Mouse (Mus musculus) heart, embryonic 15.5 days (tissue): ENCODE data around the gene Psmd3. TPM values are rescaled to one million over a fixed set of nuclear protein-coding genes. Genes with fewer than 3 reads are reported as not detected.

Experiments
- ATAC-seq: fragments of 200-750 bp; cut with Nextera tagmentation; replicated peaks from 2 replicates; pipeline ENCODE4 v1.8.0; 2017; ENCODE audit warnings: low read depth, moderate TSS enrichment; ENCODE audit not compliant: insufficient number of reproducible peaks, insufficient read depth, low FRiP score
- H3K27ac ChIP-seq: fragments of 300-500 bp; sonication (generic); 2 replicates; pipeline ENCODE4 v1.5.1; 2015; ENCODE audit warnings: mild to moderate bottlenecking, inconsistent platforms
- H3K27me3 ChIP-seq: fragments of 300-500 bp; sonication (generic); 2 replicates; pipeline ENCODE4 v1.6.1; 2015; ENCODE audit warnings: inconsistent platforms
- H3K36me3 ChIP-seq: fragments of 300-500 bp; sonication (generic); 2 replicates; pipeline ENCODE4 v1.6.1; 2015; ENCODE audit warnings: mild to moderate bottlenecking, inconsistent platforms
- H3K4me1 ChIP-seq: fragments of 300-500 bp; sonication (generic); replicated peaks from 2 replicates; pipeline ENCODE4 v1.6.1; 2015; ENCODE audit warnings: inconsistent platforms
- H3K4me2 ChIP-seq: fragments of 300-500 bp; sonication (generic); 2 replicates; pipeline ENCODE4 v1.6.1; 2015; ENCODE audit warnings: inconsistent platforms, mild to moderate bottlenecking, moderate library complexity
- H3K4me3 ChIP-seq: fragments of 300-500 bp; sonication (generic); 2 replicates; pipeline ENCODE4 v1.5.1; 2015; ENCODE audit warnings: mild to moderate bottlenecking, inconsistent platforms
- H3K9ac ChIP-seq: fragments of 300-500 bp; sonication (generic); 2 replicates; pipeline ENCODE4 v1.6.1; 2015; ENCODE audit warnings: mild to moderate bottlenecking, inconsistent platforms
- H3K9me3 ChIP-seq: fragments of 300-500 bp; sonication (generic); replicated peaks from 2 replicates; pipeline ENCODE4 v1.6.1; 2016; ENCODE audit warnings: inconsistent platforms
- WGBS: fragments of 180-500 bp; shearing (Covaris S2); methylation state at CpG from one replicate; pipeline ENCODE4 v1.1.7; 2015; ENCODE audit warnings: mixed read lengths; 5-methylcytosine and 5-hydroxymethylcytosine counted together
- polyA plus RNA-seq: library from polyadenylated mRNA; unstranded; fragments of >200 nt; fragmentation: Nextera tagmentation; extraction: Ambion mirVana; gene quantifications from 2 replicates; pipeline ENCODE4 v1.2.1, GENCODE M21; 2015

The Psmd3 gene
- polyA plus RNA-seq, 1 experiment from 2014 or later, result 141 TPM

DNA sequence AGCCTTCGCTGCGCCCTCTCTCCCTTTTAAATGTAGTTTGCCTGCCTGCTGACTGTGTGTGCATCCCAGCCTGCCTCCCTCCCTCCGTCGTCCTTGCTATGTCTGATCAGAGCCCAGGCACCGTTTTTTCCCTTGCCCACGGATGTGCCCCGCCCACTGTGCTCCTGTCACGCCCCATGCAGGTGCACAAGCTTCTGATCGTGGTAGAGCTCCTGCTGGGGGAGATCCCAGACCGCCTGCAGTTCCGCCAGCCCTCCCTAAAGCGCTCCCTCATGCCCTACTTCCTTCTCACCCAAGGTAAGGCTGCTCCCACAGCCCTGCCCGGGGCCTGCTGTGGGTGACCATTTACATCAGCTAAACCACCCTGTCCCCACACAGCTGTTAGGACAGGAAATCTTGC, 10.8 kb downstream of the Psmd3 start:
- Histone ChIP-seq H3K9me3 (no peaks in the 10 kb centered on the region), H3K27me3 (no peaks in the 10 kb centered on the region), H3K4me2 (no peak overlapping the region), H3K36me3 (peaks cover 70% of the 10 kb centered on the region), H3K27ac (no peak overlapping the region), H3K4me3 (no peak overlapping the region), H3K4me1 (peaks cover 15% of the 10 kb centered on the region), H3K9ac (no peak overlapping the region)
- 74% methylated on average over 13 of the region's 13 CpGs for WGBS
- no peak for ATAC-seq

DNA sequence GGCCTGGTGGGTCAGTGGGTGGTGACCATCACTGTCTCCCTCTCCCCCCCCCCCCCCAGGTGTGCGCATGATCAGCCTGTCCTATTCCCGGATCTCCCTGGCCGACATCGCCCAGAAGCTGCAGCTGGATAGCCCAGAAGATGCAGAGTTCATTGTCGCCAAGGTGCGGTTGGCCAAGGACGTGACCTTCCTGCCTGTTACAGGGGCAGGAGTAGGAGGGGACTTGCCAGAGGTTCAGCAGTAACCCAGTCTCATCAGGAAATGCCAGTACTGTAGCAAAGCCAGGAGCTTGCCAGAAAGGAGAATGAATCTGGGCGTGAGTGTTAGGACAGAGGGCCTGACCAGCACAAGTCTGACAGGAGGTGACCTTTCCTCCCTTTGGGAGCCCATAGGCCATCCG, 11.4 kb downstream of the Psmd3 start:
- Histone ChIP-seq H3K4me3 (no peak overlapping the region), H3K27me3 (no peaks in the 10 kb centered on the region), H3K27ac (no peak overlapping the region), H3K36me3 (peaks cover 67% of the 10 kb centered on the region), H3K9ac (no peak overlapping the region), H3K9me3 (no peaks in the 10 kb centered on the region), H3K4me1 (peaks cover 15% of the 10 kb centered on the region), H3K4me2 (no peak overlapping the region)
- ATAC-seq, result no peak
- 82% methylated on average over 9 of the region's 9 CpGs for WGBS

DNA sequence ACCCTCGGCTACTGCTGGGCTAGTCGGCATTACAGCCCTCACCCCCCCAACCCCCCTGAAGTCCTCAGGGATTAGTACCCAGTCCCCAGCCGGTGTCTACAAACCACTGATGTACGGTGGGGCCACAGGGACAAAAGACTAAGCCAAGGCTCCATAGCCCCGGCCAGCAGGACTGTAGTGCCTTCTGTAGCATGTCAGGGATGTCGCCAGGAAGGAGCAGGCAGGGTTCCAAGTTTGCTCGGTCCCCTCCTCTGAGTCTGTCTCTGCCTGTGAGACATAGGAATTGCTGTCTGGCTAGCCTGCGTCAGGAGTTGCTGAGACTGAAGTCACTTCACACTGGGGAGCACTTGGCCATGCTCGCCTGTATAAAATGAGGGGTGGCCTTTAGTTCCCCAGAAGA, 11.9 kb downstream of the Psmd3 start:
- Histone ChIP-seq H3K9me3 (no peaks in the 10 kb centered on the region), H3K36me3 (peaks cover 64% of the 10 kb centered on the region), H3K27me3 (no peaks in the 10 kb centered on the region), H3K4me1 (peaks cover 15% of the 10 kb centered on the region), H3K27ac (no peak overlapping the region), H3K4me3 (no peak overlapping the region), H3K9ac (no peak overlapping the region), H3K4me2 (no peak overlapping the region)
- WGBS, result 67% methylated on average over 9 of the region's 9 CpGs
- no peak for ATAC-seq

DNA sequence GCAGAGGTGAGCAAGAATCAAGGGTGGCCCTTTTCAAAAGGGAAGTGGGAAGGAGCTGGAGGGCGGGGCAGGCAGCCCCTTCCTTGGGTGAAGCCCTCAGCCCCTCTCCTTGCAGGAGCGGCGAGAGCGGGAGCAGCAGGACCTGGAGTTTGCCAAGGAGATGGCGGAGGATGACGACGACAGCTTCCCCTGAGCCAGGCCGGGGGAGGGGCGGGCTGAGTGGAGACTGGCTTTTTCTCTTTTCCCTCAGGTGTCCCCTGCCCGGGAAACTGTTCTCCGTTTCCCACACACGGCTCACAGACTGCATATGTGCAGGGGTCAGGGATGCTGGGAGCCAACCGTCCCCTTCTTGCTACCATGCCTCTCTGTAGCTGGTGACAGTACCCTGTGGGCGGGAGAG, 13.1 kb downstream of the Psmd3 start:
- peaks cover 19% of the 10 kb centered on the region for H3K4me1 ChIP-seq
- H3K27ac ChIP-seq, result no peak overlapping the region
- ATAC-seq, result no peak
- no peak overlapping the region for H3K4me2 ChIP-seq
- no peak overlapping the region for H3K4me3 ChIP-seq
- H3K36me3 ChIP-seq, result peaks cover 53% of the 10 kb centered on the region
- 0 out of 2 replicates have a peak, but pooled peaks cover 3% of the 10 kb centered on the region for H3K27me3 ChIP-seq
- no peaks in the 10 kb centered on the region for H3K9me3 ChIP-seq
- WGBS, result 70% methylated on average over 14 of the region's 14 CpGs
- no peak overlapping the region for H3K9ac ChIP-seq

DNA sequence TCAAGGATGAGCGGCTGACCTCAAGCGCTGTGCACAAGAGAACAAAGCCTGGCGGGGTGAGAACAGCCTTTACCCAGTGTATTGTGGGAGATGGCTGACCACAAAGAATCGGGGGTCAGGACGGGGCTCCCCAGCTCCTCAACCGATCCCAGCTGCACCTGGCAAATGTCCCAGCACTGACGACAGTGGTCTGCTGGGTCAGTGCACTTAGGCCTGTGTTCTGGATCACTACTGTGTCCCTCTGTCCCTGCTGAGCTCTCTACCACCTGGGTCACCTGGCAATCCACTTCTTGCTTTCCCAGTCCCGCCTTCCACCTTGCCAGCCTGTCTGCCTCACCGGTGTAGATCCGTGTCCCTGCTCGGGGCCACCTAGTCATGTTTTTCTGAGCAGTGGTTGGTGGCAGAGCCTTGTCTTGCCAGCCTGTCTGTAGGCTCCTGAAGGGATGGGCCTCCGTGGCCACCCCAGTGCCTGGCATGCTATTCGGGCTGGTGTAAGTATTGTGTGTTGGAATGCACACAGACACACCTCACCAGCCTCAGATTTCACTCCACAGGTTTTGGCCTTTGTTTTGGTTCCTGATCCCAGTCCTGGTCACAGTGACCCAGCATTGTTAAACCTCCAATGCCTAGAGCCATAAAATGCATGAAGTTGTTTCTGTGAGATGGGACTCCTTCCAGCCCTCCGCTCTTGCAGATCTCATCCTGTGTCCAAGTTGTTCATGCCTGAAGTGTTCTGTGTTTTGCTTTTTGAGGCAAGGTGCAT, 14.3 kb downstream of the Psmd3 start:
- no peak overlapping the region for H3K4me3 ChIP-seq
- H3K4me2 ChIP-seq, result no peak overlapping the region
- 0 out of 2 replicates have a peak, but pooled peaks cover 3% of the 10 kb centered on the region for H3K27me3 ChIP-seq
- peaks cover 40% of the 10 kb centered on the region for H3K36me3 ChIP-seq
- no peak overlapping the region for H3K9ac ChIP-seq
- peaks cover 25% of the 10 kb centered on the region for H3K4me1 ChIP-seq
- H3K27ac ChIP-seq, result peak overlapping the region; percentile 2; the same call in 1 of the 2 replicates
- ATAC-seq, result no peak
- WGBS, result 82% methylated on average over 14 of the region's 14 CpGs
- no peaks in the 10 kb centered on the region for H3K9me3 ChIP-seq

DNA sequence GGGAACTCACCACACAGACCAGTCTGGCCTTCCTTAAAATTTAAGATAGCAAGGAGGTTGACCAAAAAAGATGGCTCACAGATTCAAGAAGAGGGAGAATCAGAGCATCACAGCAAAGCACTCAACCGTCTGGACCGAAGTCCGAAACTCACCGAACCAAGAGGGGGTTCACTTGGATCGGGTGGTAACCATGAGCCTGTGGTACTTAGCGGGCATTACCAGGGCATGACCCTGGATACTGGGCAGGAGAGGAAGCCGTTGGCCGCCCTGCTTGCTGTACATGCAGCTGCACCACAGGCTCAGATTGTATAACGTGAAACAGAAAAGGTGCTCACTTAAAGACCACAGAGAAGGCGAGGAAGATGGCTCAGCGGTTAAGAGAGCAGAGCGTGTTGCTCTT, 14.9 kb downstream of the Psmd3 start:
- Histone ChIP-seq H3K36me3 (peaks cover 34% of the 10 kb centered on the region), H3K4me1 (peaks cover 25% of the 10 kb centered on the region), H3K9ac (no peak overlapping the region), H3K27me3 (0 out of 2 replicates have a peak, but pooled peaks cover 3% of the 10 kb centered on the region), H3K4me2 (no peak overlapping the region), H3K9me3 (no peaks in the 10 kb centered on the region), H3K4me3 (no peak overlapping the region), H3K27ac (no peak overlapping the region)
- WGBS, result 86% methylated on average over 12 of the region's 12 CpGs
- ATAC-seq, result no peak

DNA sequence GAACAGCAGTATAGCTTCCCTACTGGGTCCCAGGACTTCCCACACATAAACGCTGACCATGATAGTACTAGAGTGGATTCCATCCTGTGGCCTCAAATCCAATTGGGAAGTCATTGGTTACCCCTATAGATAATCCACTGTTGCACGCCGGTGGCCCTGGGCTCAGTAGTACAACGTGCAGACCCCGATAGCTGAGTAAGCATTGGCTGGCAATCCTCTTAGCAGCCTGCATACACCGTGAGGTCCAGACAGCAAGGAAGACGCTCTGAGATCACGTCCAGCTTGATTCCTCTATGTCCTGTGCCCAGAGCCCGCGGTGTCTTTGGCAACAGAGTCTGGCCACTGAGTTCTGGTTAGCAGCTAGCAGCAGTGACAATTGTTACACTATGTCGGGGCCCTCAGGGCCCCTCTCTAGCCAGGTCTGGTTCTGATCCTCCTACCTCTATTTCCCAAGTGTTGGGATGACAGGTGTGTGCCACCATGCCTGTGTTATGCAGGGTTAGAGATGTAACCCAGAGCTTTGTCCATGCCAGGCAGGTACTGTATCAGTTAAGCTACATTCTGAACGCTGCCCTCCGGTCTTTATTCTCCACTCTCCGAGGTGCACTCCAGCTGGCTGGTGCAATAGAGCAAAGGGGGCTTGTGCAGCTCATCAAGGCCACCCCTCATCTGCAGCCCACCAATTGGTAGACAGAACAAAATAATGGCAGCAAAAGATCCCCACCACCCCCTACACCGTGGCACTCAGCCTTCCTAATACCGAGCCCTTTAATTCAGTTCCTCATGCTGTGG, 16.7 kb downstream of the Psmd3 start:
- no peaks in the 10 kb centered on the region for H3K9me3 ChIP-seq
- no peak overlapping the region for H3K4me2 ChIP-seq
- H3K4me3 ChIP-seq, result no peak overlapping the region
- H3K4me1 ChIP-seq, result peaks cover 21% of the 10 kb centered on the region
- H3K27me3 ChIP-seq, result 0 out of 2 replicates have a peak, but pooled peaks cover 3% of the 10 kb centered on the region
- 80% methylated on average over 16 of the region's 16 CpGs for WGBS
- H3K9ac ChIP-seq, result no peak overlapping the region
- no peak for ATAC-seq
- H3K36me3 ChIP-seq, result peaks cover 16% of the 10 kb centered on the region
- H3K27ac ChIP-seq, result no peak overlapping the region

DNA sequence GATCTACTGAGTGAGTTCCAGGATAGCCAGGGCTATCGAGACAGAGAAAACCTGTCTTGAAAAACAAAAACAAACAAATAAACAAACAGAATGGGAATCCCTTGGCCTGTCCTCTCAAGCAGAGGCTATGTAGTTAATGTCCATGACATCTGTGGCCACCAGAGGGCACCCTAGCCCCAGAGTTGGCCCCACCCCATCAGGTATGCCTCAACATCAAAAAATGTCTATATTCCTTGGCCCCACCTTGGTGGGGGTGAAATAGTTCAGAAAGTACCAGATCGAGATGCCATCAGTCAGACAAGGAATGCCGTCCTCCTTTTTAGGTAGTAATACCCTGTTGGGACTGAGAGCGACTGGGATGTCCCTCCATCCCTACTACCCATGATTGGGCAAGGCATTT, 17.6 kb downstream of the Psmd3 start:
- peaks cover 19% of the 10 kb centered on the region for H3K4me1 ChIP-seq
- no peak for ATAC-seq
- 24% methylated on average over 4 of the region's 4 CpGs for WGBS
- H3K27ac ChIP-seq, result no peak overlapping the region
- no peak overlapping the region for H3K4me2 ChIP-seq
- H3K9ac ChIP-seq, result no peak overlapping the region
- H3K4me3 ChIP-seq, result no peak overlapping the region
- no peaks in the 10 kb centered on the region for H3K9me3 ChIP-seq
- H3K27me3 ChIP-seq, result 0 out of 2 replicates have a peak, but pooled peaks cover 3% of the 10 kb centered on the region
- H3K36me3 ChIP-seq, result peaks cover 8% of the 10 kb centered on the region

DNA sequence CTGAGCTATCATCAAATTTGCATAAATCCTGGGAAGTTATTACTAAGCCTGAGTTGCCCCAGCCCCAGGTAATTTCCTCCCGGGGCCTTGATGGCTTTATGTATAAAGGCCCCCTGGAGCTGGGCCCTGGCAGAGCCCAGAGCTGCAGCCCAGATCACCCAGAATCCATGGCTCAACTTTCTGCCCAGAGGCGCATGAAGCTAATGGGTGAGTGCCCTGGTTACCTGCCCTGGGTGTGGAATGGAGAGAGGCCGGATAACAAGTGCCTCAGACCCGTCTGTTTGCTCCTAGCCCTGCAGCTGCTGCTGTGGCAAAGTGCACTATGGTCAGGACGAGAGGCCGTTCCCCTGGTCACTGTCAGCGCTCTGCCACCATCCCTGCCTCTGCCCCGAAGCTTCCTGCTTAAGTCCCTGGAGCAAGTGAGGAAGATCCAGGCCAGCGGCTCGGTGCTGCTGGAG, 18.9 kb downstream of the Psmd3 start, which contains the start of gene Csf3:
Gene Csf3 (plus strand): TSS at position 51 of the 458 bp plus-strand sequence.
- 50% methylated on average over 10 of the region's 10 CpGs for WGBS
- peaks cover 5% of the 10 kb centered on the region for H3K36me3 ChIP-seq
- no peak within 1 kb of the TSS for H3K27ac ChIP-seq

DNA sequence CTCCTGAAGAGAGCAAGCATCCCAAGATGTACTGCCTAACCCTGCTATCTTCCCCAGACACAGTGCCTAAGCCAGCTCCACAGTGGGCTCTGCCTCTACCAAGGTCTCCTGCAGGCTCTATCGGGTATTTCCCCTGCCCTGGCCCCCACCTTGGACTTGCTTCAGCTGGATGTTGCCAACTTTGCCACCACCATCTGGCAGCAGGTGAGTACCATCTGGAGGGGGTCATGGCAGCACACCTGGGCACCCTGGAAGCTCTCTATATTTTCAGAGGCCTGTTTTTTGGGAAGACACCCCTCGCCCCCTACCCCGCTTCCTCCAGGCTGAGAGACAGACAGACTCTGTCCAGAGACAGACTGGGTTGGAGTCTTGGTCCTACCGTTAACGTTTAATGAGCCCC, 20.0 kb downstream of the Psmd3 start:
- Histone ChIP-seq H3K27ac (no peak overlapping the region), H3K9me3 (no peaks in the 10 kb centered on the region), H3K9ac (no peak overlapping the region), H3K4me3 (no peak overlapping the region), H3K4me2 (no peak overlapping the region), H3K36me3 (peaks cover 12% of the 10 kb centered on the region), H3K4me1 (peaks cover 15% of the 10 kb centered on the region), H3K27me3 (0 out of 2 replicates have a peak, but pooled peaks cover 3% of the 10 kb centered on the region)
- 59% methylated on average over 5 of the region's 5 CpGs for WGBS
- no peak for ATAC-seq

More for the DNA sequence above, 18.9 kb downstream of the Psmd3 start, which contains the start of gene Csf3:
- 0 out of 2 replicates have a peak within 1 kb of the TSS, but pooled peaks have one; percentile 1 for H3K9ac ChIP-seq
- H3K4me1 ChIP-seq, result peaks cover 13% of the 10 kb centered on the region
- H3K27me3 ChIP-seq, result 0 out of 2 replicates have a peak, but pooled peaks cover 3% of the 10 kb centered on the region
- H3K4me3 ChIP-seq, result no peak within 1 kb of the TSS
- ATAC-seq, result no peak
- H3K4me2 ChIP-seq, result no peak within 1 kb of the TSS
- H3K9me3 ChIP-seq, result no peaks in the 10 kb centered on the region

DNA sequence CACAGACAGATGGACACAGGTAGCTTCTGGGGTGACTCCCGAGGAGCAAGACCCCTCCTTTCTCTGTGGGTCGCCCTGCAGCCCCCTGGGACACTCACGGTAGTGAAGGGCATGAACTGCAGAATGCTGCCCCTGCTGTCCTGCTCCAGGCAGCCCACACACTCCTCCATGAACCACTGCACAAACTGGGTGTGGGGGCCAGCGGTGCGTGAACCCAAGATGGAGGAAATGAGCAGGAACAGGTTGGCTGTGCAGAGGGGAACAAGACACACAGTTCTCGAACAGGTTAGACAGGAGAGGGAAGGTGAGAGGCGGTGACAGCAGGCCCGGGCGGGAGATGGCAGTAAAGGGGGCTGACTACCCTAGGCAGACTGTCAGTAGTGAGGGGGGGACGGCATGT, 22.7 kb downstream of the Psmd3 start:
- 85% methylated on average over 10 of the region's 10 CpGs for WGBS

More for the DNA sequence above, 22.7 kb downstream of the Psmd3 start:
- no peak for ATAC-seq
- H3K36me3 ChIP-seq, result peaks cover 19% of the 10 kb centered on the region
- H3K27ac ChIP-seq, result no peak overlapping the region
- no peaks in the 10 kb centered on the region for H3K9me3 ChIP-seq
- no peak overlapping the region for H3K4me3 ChIP-seq
- no peak overlapping the region for H3K4me2 ChIP-seq
- H3K27me3 ChIP-seq, result 0 out of 2 replicates have a peak, but pooled peaks cover 3% of the 10 kb centered on the region
- no peak overlapping the region for H3K9ac ChIP-seq
- peaks cover 39% of the 10 kb centered on the region for H3K4me1 ChIP-seq
